Mouse (Mus musculus) forelimb bud, embryonic 11.5 days (tissue): ENCODE data around the gene Iqce.
A peak's percentile ranks its signal among the peaks of the same experiment; 100 is the strongest.
"Not testable (repeated sequence)": the region's sequence is repeated elsewhere in the genome, so short reads cannot be mapped to it uniquely, and the experiment has no call there.

Source experiments
- DNase-seq: peaks from one replicate; pipeline ENCODE4 v3.0.0-alpha.2; 2012; ENCODE audit warnings: low read depth, low spot score

The Iqce gene

GRCm38 (mm10) chr5:140704378-140705251 lies 2.4 kb upstream of the Iqce start, which contains the start of gene Brat1:
TSS of gene Brat1 (plus strand) at chr5:140705011.
- peak; percentile 99 for DNase-seq

GRCm38 (mm10) chr5:140703480-140704377 lies 1.6 kb upstream of the Iqce start:
- DNase-seq, result no peak

GRCm38 (mm10) chr5:140702618-140703175 lies 519 bp upstream of the Iqce start:
- DNase-seq, result no peak

GRCm38 (mm10) chr5:140701661-140702060 lies 517 bp downstream of the Iqce start:
- DNase-seq, result peak; percentile 42

- no peak for DNase-seq
These were observed 2.4 kb downstream of the Iqce start for GRCm38 (mm10) chr5:140699776-140700175.

GRCm38 (mm10) chr5:140695987-140696386 lies 6.2 kb downstream of the Iqce start:
- no peak for DNase-seq

GRCm38 (mm10) chr5:140688434-140688833 lies 13.7 kb downstream of the Iqce start:
- DNase-seq, result no peak

- no peak for DNase-seq
These were observed 17.6 kb downstream of the Iqce start for GRCm38 (mm10) chr5:140684343-140685148.

- no peak for DNase-seq
These were observed 20.1 kb downstream of the Iqce start for GRCm38 (mm10) chr5:140682113-140682512.

- no peak for DNase-seq
These were observed 21.2 kb downstream of the Iqce start for GRCm38 (mm10) chr5:140680950-140681349.

GRCm38 (mm10) chr5:140680051-140680450 lies 22.1 kb downstream of the Iqce start:
- no peak for DNase-seq

- DNase-seq, result no peak
These were observed 25.0 kb downstream of the Iqce start for GRCm38 (mm10) chr5:140677137-140677536.

- no peak for DNase-seq
These were observed 26.5 kb downstream of the Iqce start for GRCm38 (mm10) chr5:140675640-140676039.

- no peak for DNase-seq
These were observed 27.1 kb downstream of the Iqce start for GRCm38 (mm10) chr5:140675079-140675478.

GRCm38 (mm10) chr5:140674036-140674435 lies 28.1 kb downstream of the Iqce start:
- no peak for DNase-seq

GRCm38 (mm10) chr5:140672603-140673002 lies 29.6 kb downstream of the Iqce start:
- DNase-seq, result not testable (repeated sequence)

- DNase-seq, result no peak
These were observed 30.1 kb downstream of the Iqce start for GRCm38 (mm10) chr5:140672115-140672514.

GRCm38 (mm10) chr5:140663621-140664180 lies 38.5 kb downstream of the Iqce start:
- DNase-seq, result peak; percentile 49

GRCm38 (mm10) chr5:140662741-140663592 lies 39.2 kb downstream of the Iqce start:
- DNase-seq, result no peak
